Mouse (Mus musculus) cerebellum, postnatal 25 days (tissue): ENCODE data around the gene Ttll12.

Experiments
- DNase-seq, 2 experiments: peaks; one replicate each; pipeline ENCODE4 v3.0.0; 2021; ENCODE audit warnings: mixed read lengths in 2 of 2

Gene Ttll12

DNA sequence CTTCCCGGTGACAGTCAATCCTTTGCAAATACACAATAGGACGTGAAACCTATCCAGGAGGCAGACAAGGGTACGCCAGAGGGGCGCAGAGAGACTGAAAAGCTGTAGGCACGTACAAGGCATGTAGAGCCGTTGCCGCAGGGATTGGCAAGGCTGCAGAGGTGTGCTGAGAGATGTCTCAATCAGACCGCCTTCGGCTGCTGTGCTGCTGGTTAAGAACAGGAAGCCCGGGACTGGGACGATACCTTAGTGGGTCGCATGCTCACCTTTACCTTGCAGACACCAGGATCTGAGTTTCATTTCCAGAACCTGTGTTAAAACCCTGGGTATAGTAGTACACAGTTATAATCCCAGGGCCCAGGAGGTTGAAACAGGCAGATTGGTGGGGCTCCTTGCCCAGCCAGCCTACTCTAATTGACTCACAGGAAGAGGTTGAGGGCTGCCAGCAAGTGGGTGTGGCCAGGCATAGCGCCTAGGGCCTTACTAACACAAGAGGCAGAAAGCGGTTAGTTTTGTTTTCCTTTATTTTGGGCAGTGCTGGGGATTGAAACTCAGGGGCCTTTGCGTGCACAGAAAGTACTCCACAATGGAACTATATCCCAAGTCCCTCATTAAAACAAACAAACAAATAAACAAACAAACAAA lies 32.2 kb downstream of the Ttll12 start:
- peak; percentile 41 to 66 for DNase-seq

DNA sequence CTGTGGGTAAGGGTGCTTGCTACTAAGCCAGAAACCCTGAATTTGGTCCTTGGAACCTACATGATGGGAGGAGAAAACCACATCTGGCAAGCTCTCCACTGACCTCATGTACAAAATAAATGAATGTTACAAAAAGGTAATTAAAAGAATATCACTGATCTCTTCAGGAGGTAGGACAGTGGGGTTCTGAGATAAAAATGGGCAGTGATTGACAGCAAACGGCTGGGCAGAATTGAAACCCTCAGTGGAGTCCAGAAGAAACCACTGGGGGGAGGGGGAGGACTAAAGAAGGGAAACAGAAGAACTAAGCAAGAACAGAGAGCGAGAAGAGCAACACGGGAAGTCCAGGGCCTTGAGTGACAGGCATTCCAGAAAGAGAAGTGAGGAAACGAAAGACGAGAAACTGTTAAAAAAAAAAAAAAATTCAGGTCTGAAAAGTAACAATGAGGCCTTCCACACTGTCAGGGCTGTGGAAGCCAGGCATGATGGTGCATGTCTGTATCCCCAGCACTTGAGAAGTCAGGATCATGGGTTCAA lies 33.9 kb downstream of the Ttll12 start:
- DNase-seq: no peak

DNA sequence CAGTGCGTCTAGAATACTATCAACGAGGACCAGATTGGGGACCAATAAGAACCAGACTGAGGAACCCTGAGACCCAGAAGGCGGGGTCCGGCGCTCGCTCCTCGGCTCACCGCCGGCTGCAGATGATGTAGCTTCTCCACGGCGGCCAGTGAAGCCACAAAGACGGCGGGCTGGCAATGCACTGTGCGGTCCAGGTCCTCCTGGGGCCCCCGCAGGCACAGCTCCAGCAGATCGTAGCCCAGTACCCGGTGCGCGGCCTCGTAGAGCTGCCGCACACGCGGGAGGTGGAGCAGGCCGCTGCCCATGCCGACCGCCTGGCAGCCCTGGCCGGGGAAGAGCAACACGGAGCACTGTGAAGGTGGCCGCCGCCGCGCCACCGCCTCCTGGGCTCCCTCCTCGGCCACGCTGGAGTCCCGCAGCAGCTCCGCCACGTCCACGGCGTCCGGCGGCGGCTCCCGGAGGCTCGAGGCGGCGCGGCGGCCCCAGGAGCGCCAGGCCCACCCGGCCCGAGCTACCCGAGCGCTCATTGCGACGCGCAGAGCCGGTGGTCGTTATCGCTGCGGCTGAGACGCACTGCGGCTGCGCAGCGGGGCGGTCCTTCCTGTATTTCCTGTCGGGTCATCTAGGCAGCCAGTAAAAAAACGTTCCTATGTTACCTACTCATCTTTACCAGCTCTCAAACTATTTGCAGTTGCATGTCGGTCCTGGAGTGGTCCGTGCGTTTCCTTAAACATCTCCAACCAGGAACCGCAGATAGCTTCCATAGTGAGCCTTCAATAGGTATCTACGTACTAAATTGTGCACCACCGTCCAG lies 39.6 kb downstream of the Ttll12 start:
- peak; percentile 91 to 92 for DNase-seq

DNA sequence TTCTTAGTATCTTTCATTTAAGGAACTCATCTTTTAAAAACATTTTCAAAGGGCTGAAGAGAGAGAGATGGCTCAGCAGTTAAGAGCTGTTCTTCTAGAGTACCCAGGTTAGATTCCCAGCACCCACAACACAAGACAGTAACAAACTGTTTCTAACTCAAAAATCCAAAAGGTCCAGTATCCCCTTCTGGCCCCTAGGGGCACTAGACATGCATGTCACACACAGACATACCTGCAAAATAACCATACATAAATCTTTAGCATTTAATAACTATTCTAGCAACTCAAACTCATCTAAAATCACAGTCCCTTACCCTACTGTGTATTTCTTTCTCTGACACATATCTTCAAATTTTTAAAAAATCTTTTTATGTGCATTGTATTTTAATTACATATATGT lies 41.1 kb downstream of the Ttll12 start:
- DNase-seq: no peak

DNA sequence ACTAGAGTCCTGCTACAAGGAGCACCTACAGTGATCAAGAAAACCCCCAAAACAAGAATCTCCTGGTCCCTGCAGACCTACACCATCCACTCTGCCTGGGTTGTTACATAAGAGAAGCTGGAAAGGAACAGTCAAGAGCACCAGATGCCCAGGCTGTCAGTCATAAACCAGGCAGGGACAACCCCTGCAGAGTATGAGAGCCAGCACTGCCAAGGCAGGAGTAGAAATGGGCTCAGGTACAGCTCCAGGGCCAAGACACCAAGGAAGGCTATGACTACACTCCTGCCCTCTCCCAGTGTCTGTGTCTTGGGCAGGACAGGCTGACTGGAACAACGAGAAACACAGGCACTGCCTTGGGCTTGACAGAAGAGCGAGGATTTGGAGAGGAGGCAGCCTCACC lies 44.8 kb downstream of the Ttll12 start:
- peak; percentile 19 to 37 for DNase-seq

DNA sequence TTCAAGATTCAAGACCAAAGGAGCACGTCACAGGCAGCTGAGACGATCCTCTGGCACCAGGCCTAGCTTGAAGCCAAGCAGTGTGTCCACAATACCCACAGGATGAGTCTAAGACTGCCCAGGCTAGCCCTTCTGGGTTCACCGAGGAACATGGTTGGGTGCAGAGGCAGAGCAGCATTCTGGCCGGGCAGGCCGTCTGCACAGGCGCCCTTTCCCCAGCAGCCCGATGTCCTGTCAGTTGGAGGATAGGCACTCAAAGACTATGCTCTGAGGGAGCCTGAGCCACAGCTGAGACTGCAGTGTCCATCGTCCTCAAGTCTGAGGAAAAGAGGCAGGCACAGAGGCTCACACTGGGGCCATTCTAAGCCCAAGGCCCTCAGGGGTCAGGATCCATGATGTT lies 47.8 kb downstream of the Ttll12 start:
- no peak for DNase-seq

DNA sequence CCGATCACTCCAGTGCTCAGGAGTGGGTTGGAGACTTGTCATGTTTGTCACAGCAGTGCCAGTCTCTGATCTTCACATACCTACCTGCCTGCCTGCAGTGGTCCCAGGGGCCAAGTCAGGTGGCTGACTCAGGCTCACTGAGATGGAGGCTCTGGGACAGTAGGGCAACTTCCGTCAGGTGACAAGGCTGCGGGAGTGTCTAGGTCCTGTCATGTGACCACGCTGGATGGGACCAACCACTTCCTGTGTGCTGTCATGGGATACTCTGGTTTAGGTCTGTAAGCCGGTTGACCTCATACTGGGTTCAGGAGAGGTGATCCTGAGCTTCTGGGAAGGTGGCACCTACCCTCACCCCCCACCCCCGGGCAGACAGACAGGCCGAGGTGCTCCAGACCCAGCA lies 48.9 kb downstream of the Ttll12 start:
- no peak for DNase-seq

DNA sequence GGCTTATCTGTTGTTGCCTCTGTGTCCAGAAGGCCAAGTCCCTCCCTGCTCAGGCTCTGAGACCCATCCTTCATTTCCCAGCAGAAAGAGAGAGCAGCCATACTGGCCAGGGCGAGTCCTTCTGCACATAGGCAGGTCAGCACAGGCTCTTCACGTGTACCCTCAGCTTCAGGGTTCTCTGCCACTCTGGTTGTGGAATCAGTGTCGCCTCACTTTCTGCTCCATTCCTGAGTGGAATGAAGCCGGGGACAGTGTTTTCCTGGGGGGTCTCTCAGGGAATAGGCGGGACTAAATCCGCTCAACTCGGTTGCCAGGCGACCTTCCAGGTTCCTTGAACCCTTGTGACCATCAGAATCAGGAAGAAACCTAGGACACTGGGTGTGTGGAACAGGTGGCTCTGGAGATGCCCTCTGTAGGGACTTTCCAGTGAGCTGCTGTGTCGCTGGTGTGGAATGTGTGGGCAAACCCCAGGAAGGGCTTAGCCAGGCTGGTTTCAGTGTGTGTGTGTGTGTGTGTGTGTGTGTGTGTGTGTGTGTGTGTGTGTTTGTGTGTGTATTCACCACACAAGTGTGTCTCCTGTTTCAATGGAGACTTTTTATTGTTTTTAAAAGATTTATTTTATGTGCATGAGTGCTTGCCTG lies 53.2 kb downstream of the Ttll12 start:
- DNase-seq: no peak

DNA sequence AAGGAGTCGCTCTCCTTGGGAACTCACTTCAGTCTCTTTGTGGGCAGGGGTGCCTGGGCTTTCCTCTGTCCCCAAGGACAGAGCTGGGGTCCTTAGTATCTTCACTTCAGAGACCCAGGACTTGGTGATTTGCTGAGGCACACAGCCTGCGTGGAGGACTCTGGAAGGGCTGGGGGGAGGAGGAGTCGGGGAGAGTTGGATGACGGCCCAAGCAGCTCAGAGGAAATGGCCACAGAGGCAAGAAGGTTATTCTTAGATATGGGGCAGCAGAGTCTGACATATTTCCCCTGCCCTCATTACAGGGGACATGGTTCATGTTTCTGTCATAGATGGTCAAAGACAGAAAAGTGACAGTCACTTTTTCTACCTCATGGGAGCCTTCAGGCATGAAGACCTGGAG lies 55.1 kb downstream of the Ttll12 start:
- no peak for DNase-seq

DNA sequence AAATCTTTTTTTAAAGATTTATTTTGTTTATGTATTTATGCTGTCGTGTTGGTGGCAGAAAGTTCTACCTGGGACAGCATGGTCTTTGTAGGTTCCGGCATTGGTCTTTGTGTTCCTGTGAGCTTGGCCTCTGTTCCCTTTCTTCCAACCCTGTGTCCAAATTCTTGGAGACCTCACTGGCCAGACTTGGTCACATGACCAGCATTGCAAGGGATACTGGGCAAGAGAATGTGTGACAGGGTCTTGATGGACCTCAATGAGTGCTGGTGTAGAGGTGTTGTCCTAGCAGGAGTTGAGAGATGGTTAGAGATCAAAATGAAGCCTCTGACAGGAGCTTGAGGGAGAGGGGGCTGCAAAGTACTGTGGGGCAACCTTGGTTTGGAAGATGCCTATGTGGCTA lies 56.1 kb downstream of the Ttll12 start:
- DNase-seq: no peak

DNA sequence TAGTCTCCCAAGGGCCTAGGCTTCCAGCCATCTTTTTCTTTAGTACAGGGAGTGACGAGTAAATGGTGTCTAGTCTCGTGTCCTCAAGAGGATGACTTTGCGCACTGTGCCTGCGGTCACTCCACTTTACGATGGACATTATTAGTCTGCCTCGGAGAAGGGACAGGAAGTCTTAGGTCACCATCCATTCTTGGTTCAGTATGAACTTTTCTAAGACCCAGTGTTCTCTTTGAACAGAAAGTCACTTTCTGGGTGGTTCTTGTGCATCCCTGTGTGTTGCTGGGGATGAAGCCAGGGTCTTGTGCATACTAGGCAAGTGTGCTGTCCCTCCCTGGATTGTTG lies 59.1 kb downstream of the Ttll12 start:
- DNase-seq: no peak

DNA sequence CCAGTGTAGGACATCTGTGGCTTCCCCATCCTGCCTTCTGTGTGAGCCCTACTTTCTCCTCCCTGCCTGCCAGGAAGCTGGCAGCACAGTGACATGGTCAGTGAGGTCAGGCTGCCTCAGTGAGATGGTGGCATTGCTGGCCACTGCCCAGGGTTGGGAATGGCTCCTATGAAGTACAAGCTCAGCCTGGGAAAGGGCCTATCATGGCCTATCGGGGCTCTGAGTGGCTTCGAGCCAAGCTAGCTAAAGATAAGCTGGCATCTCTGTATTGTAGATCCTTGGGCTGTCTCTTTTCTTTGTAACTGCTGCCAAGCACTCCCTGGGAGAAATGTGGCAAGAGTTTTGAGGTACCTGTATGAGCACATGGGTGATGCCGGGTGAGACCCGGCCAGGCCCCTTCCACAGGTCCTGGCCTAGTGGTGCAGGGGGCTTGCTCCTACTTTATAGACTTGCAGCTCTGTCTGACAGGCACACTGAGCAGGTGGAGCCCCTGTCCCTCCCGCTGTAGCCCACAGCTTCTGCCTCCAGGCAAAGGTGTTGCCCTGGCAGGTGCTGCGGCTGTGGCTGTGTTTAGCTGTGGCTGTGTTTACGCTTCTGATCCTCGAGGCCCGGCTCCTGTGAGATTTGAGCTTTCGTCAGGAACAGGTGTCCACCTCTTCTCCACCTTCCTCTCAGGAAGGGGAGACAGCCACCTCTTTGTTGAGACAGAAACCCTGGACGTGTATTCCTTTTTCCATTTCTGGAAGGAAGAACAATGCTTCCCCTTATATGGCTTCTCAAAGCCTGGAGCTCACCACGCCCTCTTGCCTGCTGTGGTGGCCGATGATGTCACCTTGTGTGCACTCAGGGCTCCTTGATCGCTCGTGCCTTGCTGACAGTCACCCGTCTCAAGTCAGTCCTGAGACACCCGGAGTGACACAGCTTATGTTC lies 59.7 kb downstream of the Ttll12 start:
- DNase-seq: no peak

DNA sequence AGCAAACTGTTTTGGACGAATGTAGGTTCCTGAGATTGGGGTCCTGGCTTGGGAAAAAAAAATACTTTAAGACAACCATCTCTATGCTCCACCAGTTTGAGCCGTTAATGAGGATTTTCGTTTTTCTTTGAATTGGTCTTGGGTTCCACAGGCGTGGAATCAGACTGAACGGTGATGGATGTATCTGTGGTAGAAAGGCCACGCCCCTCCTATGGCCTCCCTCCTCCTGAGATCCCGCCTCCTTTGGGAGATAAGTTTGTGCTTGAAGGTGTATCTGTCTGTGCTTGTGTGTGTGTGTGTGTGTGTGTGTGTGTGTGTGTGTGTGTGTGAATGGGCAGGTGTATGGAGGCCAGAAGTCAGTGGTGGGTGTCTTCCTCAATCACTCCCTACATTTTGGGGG lies 62.4 kb downstream of the Ttll12 start:
- no peak for DNase-seq

DNA sequence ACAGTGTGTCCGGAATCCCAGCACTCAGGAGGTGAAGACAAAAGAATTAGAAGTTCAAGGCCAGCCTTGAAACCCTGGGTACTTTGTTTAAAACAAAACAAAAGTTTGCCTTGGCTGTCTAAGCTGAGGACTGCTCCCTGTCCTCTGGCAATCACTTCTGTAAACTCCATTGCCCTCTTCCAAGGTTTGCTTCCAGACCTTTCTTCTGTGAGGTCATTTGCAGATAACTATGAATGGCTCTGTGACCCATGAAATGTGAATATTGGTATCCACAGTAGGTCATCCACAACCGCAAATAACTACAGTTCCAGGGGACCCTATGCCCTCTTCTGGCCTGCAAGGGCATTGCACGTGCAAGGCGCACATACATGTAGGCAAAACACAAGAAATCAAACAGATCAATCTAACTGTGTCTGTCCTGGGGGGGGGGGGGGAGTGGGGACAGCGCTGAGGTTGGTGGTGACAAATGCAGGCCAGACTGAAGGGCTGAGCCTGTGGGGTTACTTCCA lies 62.9 kb downstream of the Ttll12 start:
- DNase-seq: no peak

DNA sequence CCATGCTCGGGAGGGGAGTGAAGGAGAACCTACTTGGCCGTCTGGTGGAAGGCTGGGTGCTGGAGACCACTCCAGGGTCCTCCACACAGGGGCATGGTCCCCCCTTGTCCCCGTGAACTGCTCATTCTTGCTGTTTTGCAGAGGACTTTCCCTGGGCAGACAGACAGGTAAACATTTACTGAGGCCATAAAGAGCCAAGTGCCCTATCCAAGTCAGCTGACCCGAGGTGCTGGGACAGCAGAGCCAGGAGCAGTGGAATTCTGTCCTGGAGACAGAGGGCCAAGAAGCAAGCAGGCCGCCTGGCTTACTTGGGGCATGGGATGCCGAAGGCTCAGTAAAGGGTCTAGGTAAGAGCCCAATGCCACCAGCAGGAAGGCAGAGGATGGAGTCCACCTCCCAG lies 64.3 kb downstream of the Ttll12 start:
- DNase-seq: no peak

DNA sequence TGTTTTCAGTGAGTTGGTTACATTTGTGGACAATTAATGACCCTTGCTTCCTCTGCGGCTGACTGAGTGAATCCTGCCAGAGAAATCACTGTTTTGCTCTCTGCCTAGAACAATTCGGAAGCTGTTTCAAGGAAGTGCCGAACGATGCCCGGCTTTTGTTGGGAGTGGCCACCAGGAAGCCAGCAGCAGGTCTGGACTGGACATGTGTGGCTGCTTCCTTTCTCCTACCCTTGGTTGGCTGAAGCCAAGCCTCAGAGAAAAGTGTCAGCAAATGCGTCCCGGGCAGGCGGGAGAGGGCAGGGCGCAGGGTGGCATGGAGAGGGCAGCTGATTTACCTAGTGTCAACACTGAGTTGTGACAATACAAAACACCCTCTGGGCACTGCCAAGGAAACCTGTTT lies 64.7 kb downstream of the Ttll12 start:
- DNase-seq: no peak

DNA sequence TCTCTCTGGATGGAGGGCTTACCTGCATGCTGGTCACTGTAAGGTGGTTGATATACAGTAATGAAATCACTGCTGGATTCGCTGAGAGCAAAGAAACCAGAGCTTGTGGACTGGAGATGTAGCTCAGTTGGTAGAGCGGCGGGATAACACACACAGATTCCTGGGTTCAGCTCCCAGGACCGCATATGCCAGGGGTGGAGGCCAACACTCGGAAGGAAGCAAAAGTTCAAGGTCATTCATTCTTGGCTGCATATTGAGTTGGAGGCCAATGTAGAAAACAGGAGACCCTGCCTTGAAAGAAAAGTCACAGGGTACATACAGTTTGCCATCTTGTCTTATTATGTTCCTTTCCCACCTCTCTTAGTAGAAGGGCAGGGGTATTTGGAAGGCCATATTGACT lies 65.2 kb downstream of the Ttll12 start:
- no peak for DNase-seq

DNA sequence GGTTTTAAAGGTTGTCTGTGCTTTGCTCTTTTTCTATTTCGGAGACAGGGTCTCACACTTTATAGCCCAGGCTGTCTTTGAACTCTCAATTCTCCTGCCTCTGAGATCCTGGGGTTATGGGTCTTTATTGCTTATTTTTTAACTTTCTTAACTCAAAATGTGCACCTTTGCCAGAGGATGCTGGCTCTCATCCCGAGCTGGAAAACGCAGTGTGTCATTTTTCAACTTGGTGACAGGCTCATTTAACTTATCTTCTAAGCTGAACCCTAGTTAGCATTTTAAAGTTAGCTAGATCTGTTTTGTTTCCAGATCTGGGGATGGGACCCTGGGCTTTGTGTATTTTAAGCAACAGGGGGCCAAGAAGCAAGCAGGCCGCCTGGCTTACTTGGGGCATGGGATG lies 66.1 kb downstream of the Ttll12 start:
- no peak for DNase-seq

DNA sequence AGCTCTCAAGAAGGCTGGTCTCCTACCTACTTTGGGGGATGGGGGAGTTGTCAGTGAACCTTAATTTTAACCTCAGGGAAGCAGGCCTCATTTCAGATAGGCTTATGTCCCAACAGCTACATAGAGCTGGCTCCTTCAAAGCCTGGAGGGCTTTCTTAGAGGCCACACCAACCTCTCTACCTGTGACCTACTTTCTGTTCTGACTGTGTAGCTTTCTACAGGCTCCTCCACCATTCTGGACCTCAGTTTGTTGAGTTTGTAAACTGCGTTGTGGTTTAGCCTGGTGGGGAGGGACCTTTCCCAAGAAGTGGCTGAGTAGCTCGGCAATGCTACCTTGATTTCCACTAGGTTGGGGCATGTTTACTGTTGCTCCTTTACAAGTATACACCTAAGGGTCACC lies 67.2 kb downstream of the Ttll12 start:
- DNase-seq: no peak

DNA sequence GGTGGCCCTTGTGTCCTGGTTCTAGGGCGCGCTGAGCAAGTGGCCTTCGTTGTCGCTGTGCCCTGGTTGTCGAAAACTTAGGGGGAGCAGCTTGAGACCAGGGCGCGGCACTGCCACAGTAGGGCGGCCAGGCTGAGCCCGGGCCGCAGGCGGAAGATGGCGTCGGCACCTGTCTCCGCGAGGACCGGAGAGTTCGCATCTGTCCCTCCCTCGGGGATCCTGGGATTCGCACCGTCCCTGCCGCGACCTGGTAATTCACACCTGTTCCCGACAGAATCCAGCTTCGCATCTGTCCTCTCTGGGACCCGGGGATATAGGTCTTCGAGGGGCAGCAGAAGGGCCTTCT lies 67.9 kb downstream of the Ttll12 start:
- DNase-seq: no peak

DNA sequence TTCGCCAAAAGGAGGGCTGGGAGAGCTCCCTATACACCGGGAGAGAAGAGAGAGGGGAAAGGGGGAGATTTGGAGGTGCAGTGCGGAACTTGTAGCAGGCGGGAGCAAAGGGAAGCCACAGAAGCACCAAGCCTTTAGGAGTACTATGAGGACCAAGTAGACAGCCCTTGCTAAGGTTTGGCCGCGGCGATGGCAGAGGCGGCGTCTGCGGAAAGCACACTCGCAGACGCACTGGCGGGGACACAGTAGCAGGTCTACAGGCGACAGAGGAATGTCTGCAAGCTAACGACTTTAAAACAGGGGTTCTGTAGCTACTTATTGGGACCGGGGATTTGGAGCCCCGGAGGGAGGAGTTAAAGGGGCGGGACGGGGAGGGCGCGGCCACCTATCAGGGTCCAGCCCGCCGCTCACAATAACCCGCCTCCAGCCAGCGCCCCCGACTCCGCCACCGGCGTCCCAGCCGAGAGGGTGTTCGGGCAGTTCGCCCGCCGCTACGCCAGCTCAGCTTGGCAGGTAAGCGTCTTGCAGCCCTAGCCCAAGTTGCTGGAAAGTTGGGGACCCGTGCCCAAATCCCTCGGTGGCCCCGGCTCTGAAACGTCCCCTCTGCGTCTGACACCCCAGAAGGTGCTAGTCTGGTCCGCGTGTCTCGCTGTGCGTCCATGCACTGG lies 68.4 kb downstream of the Ttll12 start, which contains the start of gene Bik:
TSS of gene Bik (plus strand) at position 439 of the 668 bp plus-strand sequence.
- DNase-seq: peak; percentile 22 to 35
